Mouse (Mus musculus): ENCODE measurements around the gene Gm2431.

- TF ChIP-seq CHD2 (IDR thresholded peaks at IDR 0.05; ENCODE audit: low read depth, low read length) = no peak
- no peak for TF ChIP-seq HCFC1 (IDR thresholded peaks at IDR 0.05; ENCODE audit: borderline replicate concordance, insufficient read depth, low read length)
- no peak for TF ChIP-seq ZNF384 (IDR thresholded peaks at IDR 0.05; ENCODE audit: low read depth, low read length)
- no peak for TF ChIP-seq ZC3H11A (IDR thresholded peaks at IDR 0.05; ENCODE audit: borderline replicate concordance, low read depth, low read length)
- no peak for TF ChIP-seq MAFK (IDR thresholded peaks at IDR 0.05; ENCODE audit: insufficient read depth, low read depth, low read length)
Measured at GRCm38 (mm10) chr7:142285130-142285835, 27.1 kb upstream of the Gm2431 start.

All from ES-E14 (cell line).